Mouse (Mus musculus) lung, postnatal 0 days (tissue): ENCODE results near the gene Adam30. TPM values are rescaled to one million over a fixed set of nuclear protein-coding genes. Genes with fewer than 3 reads are reported as not detected.

Experiments used
- ATAC-seq: fragments of 200-750 bp; cut with Nextera tagmentation; 2 replicates; pipeline ENCODE4 v1.8.0; 2017; ENCODE audit warnings: moderate library complexity
- DNase-seq: peaks from one replicate; pipeline ENCODE4 v3.0.0-alpha.2; 2016; ENCODE audit warnings: low spot score
- H3K27ac ChIP-seq: fragments of 300-500 bp; sonication (generic); 2 replicates; pipeline ENCODE4 v1.5.1; 2014; ENCODE audit warnings: antibody characterized with exemption, mild to moderate bottlenecking, low read length, mixed read lengths
- H3K27me3 ChIP-seq: fragments of 300-500 bp; sonication (generic); replicated peaks from 2 replicates; pipeline ENCODE4 v1.6.1; 2014; ENCODE audit warnings: low read length, mixed read lengths; ENCODE audit not compliant: insufficient read depth
- H3K36me3 ChIP-seq: fragments of 300-500 bp; sonication (generic); 2 replicates; pipeline ENCODE4 v1.6.1; 2014; ENCODE audit warnings: low read length, mixed read lengths; ENCODE audit not compliant: insufficient read depth
- H3K4me1 ChIP-seq: fragments of 300-500 bp; sonication (generic); 2 replicates; pipeline ENCODE4 v1.6.1; 2014; ENCODE audit warnings: antibody characterized with exemption, low read depth, low read length, mixed read lengths; ENCODE audit not compliant: insufficient read depth
- H3K4me2 ChIP-seq: fragments of 300-500 bp; sonication (generic); replicated peaks from 2 replicates; pipeline ENCODE4 v1.6.1; 2014; ENCODE audit warnings: low read depth, mild to moderate bottlenecking, low read length, moderate library complexity, mixed read lengths
- H3K4me3 ChIP-seq: fragments of 300-500 bp; sonication (generic); 2 replicates; pipeline ENCODE4 v1.5.1; 2014; ENCODE audit warnings: low read depth, low read length
- H3K9ac ChIP-seq: fragments of 300-500 bp; sonication (generic); replicated peaks from 2 replicates; pipeline ENCODE4 v1.6.1; 2014; ENCODE audit warnings: low read depth, mild to moderate bottlenecking
- H3K9me3 ChIP-seq: fragments of 300-500 bp; sonication (generic); 2 replicates; pipeline ENCODE4 v1.6.1; 2016; ENCODE audit warnings: low read length, mixed read lengths
- CTCF ChIP-seq: IDR thresholded peaks from 2 replicates; pipeline ENCODE4 v1.5.1; 2016; ENCODE audit warnings: antibody characterized with exemption, mild to moderate bottlenecking
- EP300 ChIP-seq: IDR thresholded peaks from 2 replicates; pipeline ENCODE4 v1.6.1; 2016; ENCODE audit warnings: antibody characterized with exemption, mild to moderate bottlenecking, control low read depth
- WGBS: fragments of 180-500 bp; shearing (Covaris S2); extraction: QIAGEN DNeasy Blood & Tissue Kit; methylation state at CpG from one replicate; pipeline ENCODE4 v1.1.7; 2014; 5-methylcytosine and 5-hydroxymethylcytosine counted together
- polyA plus RNA-seq: library from polyadenylated mRNA; unstranded; fragments of >200 nt; fragmentation: Nextera tagmentation; extraction: Ambion mirVana; gene quantifications from 2 replicates; pipeline ENCODE4 v1.2.1, GENCODE M21; 2015

Adam30 gene
- polyA plus RNA-seq, 1 experiment from 2014 or later: not detected

- no peak for DNase-seq
- no peak for ATAC-seq
- Histone ChIP-seq H3K9ac (no peak overlapping the region), H3K36me3 (peaks cover 25% of the 10 kb centered on the region), H3K27ac (no peak overlapping the region), H3K4me3 (no peak overlapping the region), H3K27me3 (no peaks in the 10 kb centered on the region), H3K9me3 (no peaks in the 10 kb centered on the region), H3K4me1 (no peaks in the 10 kb centered on the region), H3K4me2 (no peak overlapping the region)
- 91% methylated on average over 11 of the region's 11 CpGs for whole genome bisulfite sequencing
- TF ChIP-seq CTCF (no peak), EP300 (no peak)
These were observed 10.5 kb upstream of the Adam30 start for GRCm38 (mm10) chr3:98149881-98150280.

- no peak overlapping the region for H3K4me2 ChIP-seq
- H3K4me3 ChIP-seq: no peak overlapping the region
- ATAC-seq (no peak), DNase-seq (no peak)
- no peaks in the 10 kb centered on the region for H3K9me3 ChIP-seq
- H3K4me1 ChIP-seq: no peaks in the 10 kb centered on the region
- H3K27ac ChIP-seq: no peak overlapping the region
- peaks cover 20% of the 10 kb centered on the region for H3K36me3 ChIP-seq
- H3K9ac ChIP-seq: no peak overlapping the region
- no peak for TF ChIP-seq EP300
- no peak for TF ChIP-seq CTCF
- 89% methylated on average over 10 of the region's 10 CpGs for WGBS
- no peaks in the 10 kb centered on the region for H3K27me3 ChIP-seq
These were observed 9.4 kb upstream of the Adam30 start for GRCm38 (mm10) chr3:98151016-98151415.

- Histone ChIP-seq H3K9ac (no peak overlapping the region), H3K4me1 (no peaks in the 10 kb centered on the region), H3K4me2 (no peak overlapping the region), H3K9me3 (no peaks in the 10 kb centered on the region), H3K4me3 (no peak overlapping the region), H3K27ac (no peak overlapping the region), H3K27me3 (no peaks in the 10 kb centered on the region), H3K36me3 (no peaks in the 10 kb centered on the region; the same call in 1 of the 2 replicates)
- ATAC-seq (no peak), DNase-seq (no peak)
- TF ChIP-seq EP300: no peak
- no peak for TF ChIP-seq CTCF
These were observed 7.0 kb upstream of the Adam30 start for GRCm38 (mm10) chr3:98153460-98153859.

DNA sequence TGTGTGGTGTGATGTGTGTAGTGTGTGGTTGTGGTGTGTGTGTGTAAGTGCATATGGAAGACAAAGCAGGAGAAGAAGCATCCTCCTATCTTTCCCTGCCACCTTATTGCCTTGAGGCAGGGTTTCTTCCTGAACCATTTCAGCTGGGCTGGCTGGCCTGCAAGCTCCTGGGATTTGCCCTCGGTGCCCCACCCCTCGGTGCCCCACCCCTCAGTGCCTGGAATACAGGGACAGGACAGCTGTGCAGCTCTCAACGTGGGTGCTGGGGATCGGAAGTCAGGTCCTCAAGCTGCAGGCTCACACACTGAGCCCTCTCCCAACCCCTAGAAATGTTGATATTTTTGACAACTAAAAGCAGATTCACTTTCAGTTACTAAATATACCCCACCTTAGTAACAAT is 4.3 kb upstream of the Adam30 start:
- no peak for TF ChIP-seq EP300
- Histone ChIP-seq H3K9ac (no peak overlapping the region), H3K4me1 (no peaks in the 10 kb centered on the region), H3K36me3 (no peaks in the 10 kb centered on the region), H3K27me3 (no peaks in the 10 kb centered on the region), H3K4me2 (no peak overlapping the region), H3K9me3 (no peaks in the 10 kb centered on the region), H3K27ac (no peak overlapping the region), H3K4me3 (no peak overlapping the region)
- WGBS: 22% methylated on average over 4 of the region's 4 CpGs
- ATAC-seq: peak; percentile 60
- peak; percentile 18 for DNase-seq

- 67% methylated on average over 2 of the region's 2 CpGs for WGBS
- DNase-seq (no peak), ATAC-seq (no peak)
- H3K4me1 ChIP-seq: no peaks in the 10 kb centered on the region
- H3K9ac ChIP-seq: no peak overlapping the region
- TF ChIP-seq EP300: no peak
- TF ChIP-seq CTCF: no peak
- no peak overlapping the region for H3K27ac ChIP-seq
- H3K4me3 ChIP-seq: no peak overlapping the region
- H3K9me3 ChIP-seq: no peaks in the 10 kb centered on the region
- no peak overlapping the region for H3K4me2 ChIP-seq
- no peaks in the 10 kb centered on the region for H3K36me3 ChIP-seq
- H3K27me3 ChIP-seq: no peaks in the 10 kb centered on the region
These were observed 3.4 kb upstream of the Adam30 start for GRCm38 (mm10) chr3:98157073-98157472.

- TF ChIP-seq EP300 (no peak), CTCF (no peak)
- H3K9me3 ChIP-seq: no peaks in the 10 kb centered on the region
- no peak for DNase-seq
These were observed 2.8 kb upstream of the Adam30 start for GRCm38 (mm10) chr3:98157585-98157984.

GRCm38 (mm10) chr3:98158646-98159045 is 1.8 kb upstream of the Adam30 start:
- WGBS: 73% methylated on average over 4 of the region's 4 CpGs

More at GRCm38 (mm10) chr3:98157585-98157984, 2.8 kb upstream of the Adam30 start:
- Histone ChIP-seq H3K36me3 (no peaks in the 10 kb centered on the region), H3K4me2 (no peak overlapping the region), H3K4me3 (no peak overlapping the region), H3K9ac (no peak overlapping the region), H3K27ac (no peak overlapping the region), H3K27me3 (no peaks in the 10 kb centered on the region), H3K4me1 (no peaks in the 10 kb centered on the region)
- ATAC-seq: no peak
- 22% methylated on average over 2 of the region's 2 CpGs for WGBS

More at GRCm38 (mm10) chr3:98158646-98159045, 1.8 kb upstream of the Adam30 start:
- Histone ChIP-seq H3K4me2 (no peak overlapping the region), H3K27ac (no peak overlapping the region), H3K4me3 (no peak overlapping the region), H3K27me3 (no peaks in the 10 kb centered on the region), H3K9ac (no peak overlapping the region), H3K9me3 (no peaks in the 10 kb centered on the region), H3K36me3 (no peaks in the 10 kb centered on the region), H3K4me1 (no peaks in the 10 kb centered on the region)
- DNase-seq (no peak), ATAC-seq (no peak)
- TF ChIP-seq EP300 (no peak), CTCF (no peak)
